Mouse (Mus musculus) small intestine, adult 2 months (tissue): Measurements from ENCODE around the gene Sirt6. TPM values are rescaled to one million over a fixed set of nuclear protein-coding genes. Genes with fewer than 3 reads are reported as not detected.
"Not testable (repeated sequence)": the region's sequence is repeated elsewhere in the genome, so short reads cannot be mapped to it uniquely, and the experiment has no call there.

Experiments used
- H3K27ac ChIP-seq: fragments of 200-500 bp; 2 replicates; pipeline ENCODE4 v1.5.1; 2012; ENCODE audit warnings: low read depth, low read length, control low read depth, inconsistent platforms; ENCODE audit not compliant: insufficient read depth
- H3K27me3 ChIP-seq: fragments of 200-500 bp; 2 replicates; pipeline ENCODE4 v1.6.1; 2012; ENCODE audit warnings: mild to moderate bottlenecking, moderate library complexity, low read length, inconsistent platforms; ENCODE audit not compliant: control insufficient read depth, insufficient read depth
- H3K36me3 ChIP-seq: fragments of 200-500 bp; 2 replicates; pipeline ENCODE4 v1.6.1; 2012; ENCODE audit warnings: mild to moderate bottlenecking, low read length, control low read depth, inconsistent platforms; ENCODE audit not compliant: control insufficient read depth, insufficient read depth
- H3K4me1 ChIP-seq: fragments of 200-500 bp; 2 replicates; pipeline ENCODE4 v1.6.1; 2012; ENCODE audit warnings: low read length, inconsistent platforms, mixed read lengths; ENCODE audit not compliant: control insufficient read depth, insufficient read depth, insufficient read length
- H3K4me3 ChIP-seq: fragments of 200-500 bp; 2 replicates; pipeline ENCODE4 v1.5.1; 2012; ENCODE audit warnings: low read depth, mild to moderate bottlenecking, control low read depth, inconsistent platforms, low read length, moderate library complexity
- CTCF ChIP-seq: fragments of 200-500 bp; IDR thresholded peaks from 2 replicates; pipeline ENCODE4 v1.5.1; 2012; ENCODE audit warnings: low read depth, mild to moderate bottlenecking, control low read depth, inconsistent platforms, low read length, moderate library complexity, mixed read lengths; ENCODE audit not compliant: insufficient replicate concordance, insufficient read length; ENCODE audit errors: extremely low read depth
- POLR2A ChIP-seq: fragments of 200-500 bp; IDR thresholded peaks from 2 replicates; pipeline ENCODE4 v1.6.1; 2012; ENCODE audit warnings: low read depth, mild to moderate bottlenecking, control low read depth, inconsistent platforms, low read length, moderate library complexity
- WGBS: fragments of 180-500 bp; shearing (Covaris S2); methylation state at CpG from one replicate; pipeline ENCODE4 v1.1.7; 2018; 5-methylcytosine and 5-hydroxymethylcytosine counted together
- polyA plus RNA-seq: library from polyadenylated mRNA; depleted of rRNA; stranded (reverse); fragments of >200 nt; gene quantifications from 2 replicates; pipeline ENCODE4 v1.2.3, GENCODE M21; 2012

Gene Sirt6
- polyA plus RNA-seq, 1 experiment, result 34.7 TPM

GRCm38 (mm10) chr10:81644162-81644561 is 16.6 kb upstream of the Sirt6 start:
- Histone ChIP-seq H3K36me3 (no peaks in the 10 kb centered on the region), H3K4me1 (peaks cover 9% of the 10 kb centered on the region; the same call in 1 of the 2 replicates), H3K4me3 (peak overlapping the region; percentile 85), H3K27me3 (no peaks in the 10 kb centered on the region), H3K27ac (no peak overlapping the region)
- 44% methylated on average over 2 of the region's 2 CpGs for WGBS
- TF ChIP-seq POLR2A (no peak), CTCF (no peak)

DNA sequence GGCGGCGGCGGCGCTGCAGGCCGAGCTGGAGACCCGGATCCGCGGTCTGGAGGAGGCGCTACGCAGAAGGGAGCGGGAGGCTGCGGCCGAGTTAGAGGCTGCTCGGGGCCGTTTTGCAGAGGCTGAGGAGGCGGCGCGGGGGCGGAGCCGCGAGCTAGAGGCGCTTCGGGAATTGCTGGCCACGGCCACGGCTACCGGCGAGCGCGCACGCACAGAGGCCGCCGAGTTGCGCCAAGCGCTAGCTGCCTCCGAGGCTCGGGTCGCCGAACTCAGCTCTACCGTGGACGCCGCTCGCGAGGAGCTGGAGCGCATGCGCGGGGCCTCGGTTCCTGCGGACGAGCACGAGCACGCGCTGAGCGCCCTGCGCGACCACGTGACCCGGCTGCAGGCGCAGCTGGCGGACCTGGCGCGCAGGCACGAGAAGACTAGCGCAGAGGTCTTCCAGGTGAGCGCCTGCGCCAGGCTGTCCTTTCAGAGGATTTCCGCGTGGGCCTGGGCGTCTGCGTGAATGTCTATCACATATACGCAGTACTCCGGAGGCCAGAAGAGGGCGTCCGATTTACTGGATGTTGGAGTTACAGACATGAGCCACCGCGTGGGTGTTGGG is 16.0 kb upstream of the Sirt6 start:
- Histone ChIP-seq H3K4me3 (peak overlapping the region; percentile 85), H3K36me3 (no peaks in the 10 kb centered on the region), H3K27me3 (no peaks in the 10 kb centered on the region), H3K27ac (peak overlapping the region; percentile 88), H3K4me1 (peaks cover 9% of the 10 kb centered on the region; the same call in 1 of the 2 replicates)
- WGBS, result 1% methylated on average over 74 of the region's 75 CpGs
- TF ChIP-seq CTCF, result peak; percentile 44; the same call in 1 of the 2 replicates
- peak; percentile 68 for TF ChIP-seq POLR2A

GRCm38 (mm10) chr10:81642648-81643448 is 15.3 kb upstream of the Sirt6 start:
- Histone ChIP-seq H3K4me3 (peak overlapping the region; percentile 85), H3K36me3 (no peaks in the 10 kb centered on the region), H3K27me3 (no peaks in the 10 kb centered on the region), H3K27ac (peak overlapping the region; percentile 88), H3K4me1 (peaks cover 9% of the 10 kb centered on the region; the same call in 1 of the 2 replicates)
- 9% methylated on average over 24 of the region's 24 CpGs for WGBS
- no peak for TF ChIP-seq POLR2A

- no peak overlapping the region for H3K27ac ChIP-seq
- no peak for TF ChIP-seq POLR2A
- no peak for TF ChIP-seq CTCF
- peak overlapping the region; percentile 85; the same call in 1 of the 2 replicates for H3K4me3 ChIP-seq
- H3K36me3 ChIP-seq, result no peaks in the 10 kb centered on the region
- H3K27me3 ChIP-seq, result no peaks in the 10 kb centered on the region
- H3K4me1 ChIP-seq, result peaks cover 9% of the 10 kb centered on the region; the same call in 1 of the 2 replicates
- WGBS, result 64% methylated on average over 8 of the region's 8 CpGs
Measured at GRCm38 (mm10) chr10:81641978-81642647, 14.5 kb upstream of the Sirt6 start.

- peaks cover 9% of the 10 kb centered on the region; the same call in 1 of the 2 replicates for H3K4me1 ChIP-seq
- H3K27ac ChIP-seq, result no peak overlapping the region
- H3K36me3 ChIP-seq, result no peaks in the 10 kb centered on the region
- WGBS, result 94% methylated on average over 2 of the region's 2 CpGs
- TF ChIP-seq CTCF (no peak), POLR2A (no peak)
- no peak overlapping the region for H3K4me3 ChIP-seq
- no peaks in the 10 kb centered on the region for H3K27me3 ChIP-seq
Measured at GRCm38 (mm10) chr10:81641566-81641965, 14.0 kb upstream of the Sirt6 start.

DNA sequence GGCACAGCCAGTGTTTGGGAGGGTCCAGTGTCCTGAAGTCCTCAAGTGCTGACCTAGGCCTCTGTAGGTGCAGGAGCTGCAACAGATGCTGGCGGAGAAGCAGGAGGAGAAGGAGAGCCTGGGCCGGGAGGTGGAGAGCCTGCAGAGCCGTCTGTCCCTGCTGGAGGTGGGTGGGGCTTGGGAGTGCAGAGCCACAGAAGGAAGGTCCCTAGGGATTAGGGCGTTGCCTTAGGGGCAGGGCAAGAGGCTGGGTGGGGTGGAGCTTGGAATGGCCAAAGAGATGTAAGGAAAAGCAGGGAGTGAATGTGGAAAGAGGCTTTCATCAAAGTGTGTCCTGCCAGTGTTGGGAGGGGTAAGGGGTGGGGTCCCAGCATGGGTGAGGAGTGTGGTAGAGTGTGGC is 13.2 kb upstream of the Sirt6 start:
- not testable (repeated sequence) for H3K36me3 ChIP-seq, H3K4me1 ChIP-seq, H3K4me3 ChIP-seq, H3K27me3 ChIP-seq, H3K27ac ChIP-seq
- 49% methylated on average over 4 of the region's 4 CpGs for WGBS

- no peak for TF ChIP-seq POLR2A
- TF ChIP-seq CTCF, result no peak
- Histone ChIP-seq H3K27ac (no peak overlapping the region), H3K36me3 (no peaks in the 10 kb centered on the region), H3K27me3 (no peaks in the 10 kb centered on the region), H3K4me3 (no peak overlapping the region), H3K4me1 (peaks cover 10% of the 10 kb centered on the region)
- 60% methylated on average over 6 of the region's 6 CpGs for WGBS
Measured at GRCm38 (mm10) chr10:81638101-81638500, 10.5 kb upstream of the Sirt6 start.
